Mouse (Mus musculus) ES-Bruce4 (cell line): ENCODE data around the gene Glt1d1. TPM values are rescaled to one million over a fixed set of nuclear protein-coding genes. Genes with fewer than 3 reads are reported as not detected.

ENCODE experiments used
- H3K27ac ChIP-seq: 2 replicates; pipeline ENCODE4 v1.5.1; 2012; ENCODE audit warnings: low read length, inconsistent platforms; ENCODE audit not compliant: insufficient read depth
- H3K27me3 ChIP-seq: 2 replicates; pipeline ENCODE4 v1.6.1; 2012; ENCODE audit warnings: mild to moderate bottlenecking, low read length, inconsistent platforms; ENCODE audit not compliant: control insufficient read depth, poor library complexity, insufficient read depth, severe bottlenecking
- H3K36me3 ChIP-seq: 2 replicates; pipeline ENCODE4 v1.6.1; 2012; ENCODE audit warnings: inconsistent platforms, mild to moderate bottlenecking, low read length, moderate library complexity; ENCODE audit not compliant: control insufficient read depth, poor library complexity, insufficient read depth, severe bottlenecking
- H3K4me1 ChIP-seq: one replicate; pipeline ENCODE4 v1.8.1; 2011; ENCODE audit warnings: low read length; ENCODE audit not compliant: control insufficient read depth, insufficient read depth
- H3K4me3 ChIP-seq: 2 replicates; pipeline ENCODE4 v1.5.1; 2011; ENCODE audit warnings: low read depth, mild to moderate bottlenecking, low read length
- H3K9ac ChIP-seq: 2 replicates; pipeline ENCODE4 v1.6.1; 2012; ENCODE audit warnings: low read depth, mild to moderate bottlenecking, inconsistent platforms; ENCODE audit not compliant: poor library complexity, severe bottlenecking
- H3K9me3 ChIP-seq: replicated peaks from 2 replicates; pipeline ENCODE4 v1.6.1; 2012; ENCODE audit warnings: mild to moderate bottlenecking, low read length, inconsistent platforms; ENCODE audit not compliant: control insufficient read depth, poor library complexity, insufficient read depth, severe bottlenecking
- CTCF ChIP-seq: IDR thresholded peaks from one replicate; pipeline ENCODE4 v1.8.1; 2011; ENCODE audit warnings: low read depth, low read length
- EP300 ChIP-seq: IDR thresholded peaks from 2 replicates; pipeline ENCODE4 v1.6.1; 2011; ENCODE audit warnings: low read depth, low read length; ENCODE audit not compliant: insufficient read depth
- POLR2A ChIP-seq: IDR thresholded peaks from one replicate; pipeline ENCODE4 v1.8.1; 2011; ENCODE audit warnings: low read length; ENCODE audit not compliant: insufficient read depth
- polyA plus RNA-seq: library from polyadenylated mRNA; stranded (reverse); fragments of >200 nt; gene quantifications from 2 replicates; pipeline ENCODE4 v1.2.4, GENCODE M21; 2011; ENCODE audit warnings: low read depth; ENCODE audit not compliant: missing spikeins, insufficient read depth, insufficient read length

Glt1d1 gene
- polyA plus RNA-seq, 1 experiment = 22.8 TPM

GRCm38 (mm10) chr5:127621108-127621507, 11.0 kb upstream of the Glt1d1 start:
- no peaks in the 10 kb centered on the region for H3K9me3 ChIP-seq
- H3K4me3 ChIP-seq = no peak overlapping the region
- no peak for TF ChIP-seq EP300
- no peak for TF ChIP-seq CTCF
- TF ChIP-seq POLR2A = no peak
- peaks cover 2% of the 10 kb centered on the region for H3K4me1 ChIP-seq
- no peak overlapping the region for H3K9ac ChIP-seq
- H3K27me3 ChIP-seq = no peaks in the 10 kb centered on the region
- no peak overlapping the region for H3K27ac ChIP-seq
- no peaks in the 10 kb centered on the region for H3K36me3 ChIP-seq

- Histone ChIP-seq H3K27ac (no peak overlapping the region), H3K4me1 (no peaks in the 10 kb centered on the region)
- TF ChIP-seq POLR2A (no peak), CTCF (no peak), EP300 (no peak)
These were observed 7.4 kb upstream of the Glt1d1 start for GRCm38 (mm10) chr5:127624427-127625213.

GRCm38 (mm10) chr5:127627242-127627641, 4.8 kb upstream of the Glt1d1 start:
- Histone ChIP-seq H3K4me1 (no peaks in the 10 kb centered on the region), H3K36me3 (no peaks in the 10 kb centered on the region), H3K4me3 (no peak overlapping the region), H3K9ac (no peak overlapping the region), H3K27me3 (no peaks in the 10 kb centered on the region), H3K9me3 (no peaks in the 10 kb centered on the region), H3K27ac (no peak overlapping the region)
- TF ChIP-seq EP300 = no peak
- no peak for TF ChIP-seq CTCF

More at GRCm38 (mm10) chr5:127624427-127625213, 7.4 kb upstream of the Glt1d1 start:
- H3K9me3 ChIP-seq = no peaks in the 10 kb centered on the region
- H3K4me3 ChIP-seq = no peak overlapping the region
- H3K27me3 ChIP-seq = no peaks in the 10 kb centered on the region
- no peak overlapping the region for H3K9ac ChIP-seq
- no peaks in the 10 kb centered on the region for H3K36me3 ChIP-seq

- peak overlapping the region; percentile 67 for H3K4me3 ChIP-seq
- H3K4me1 ChIP-seq = no peaks in the 10 kb centered on the region
- no peaks in the 10 kb centered on the region for H3K27me3 ChIP-seq
- H3K9ac ChIP-seq = peak overlapping the region; percentile 93
- no peak for TF ChIP-seq CTCF
- TF ChIP-seq EP300 = no peak
- no peak for TF ChIP-seq POLR2A
- H3K9me3 ChIP-seq = no peaks in the 10 kb centered on the region
- H3K36me3 ChIP-seq = no peaks in the 10 kb centered on the region
- no peak overlapping the region for H3K27ac ChIP-seq
These were observed 391 bp upstream of the Glt1d1 start for GRCm38 (mm10) chr5:127631671-127632070.

- H3K9me3 ChIP-seq = no peaks in the 10 kb centered on the region
- TF ChIP-seq EP300 = no peak
- no peak for TF ChIP-seq CTCF
- no peak for TF ChIP-seq POLR2A
- H3K4me1 ChIP-seq = peaks cover 3% of the 10 kb centered on the region
- H3K9ac ChIP-seq = peak overlapping the region; percentile 93
- no peaks in the 10 kb centered on the region for H3K27me3 ChIP-seq
- peak overlapping the region; percentile 50 for H3K4me3 ChIP-seq
- no peak overlapping the region for H3K27ac ChIP-seq
- no peaks in the 10 kb centered on the region for H3K36me3 ChIP-seq
These were observed 1.1 kb downstream of the Glt1d1 start for GRCm38 (mm10) chr5:127633188-127633587.

GRCm38 (mm10) chr5:127633666-127634065, 1.6 kb downstream of the Glt1d1 start:
- TF ChIP-seq EP300 (no peak), CTCF (no peak), POLR2A (no peak)
- H3K4me1 ChIP-seq = peaks cover 4% of the 10 kb centered on the region
- H3K27me3 ChIP-seq = no peaks in the 10 kb centered on the region
- no peaks in the 10 kb centered on the region for H3K36me3 ChIP-seq
- H3K9me3 ChIP-seq = no peaks in the 10 kb centered on the region
- peak overlapping the region; percentile 50 for H3K4me3 ChIP-seq
- no peak overlapping the region for H3K9ac ChIP-seq
- H3K27ac ChIP-seq = no peak overlapping the region
